In the genomic region with DNA sequence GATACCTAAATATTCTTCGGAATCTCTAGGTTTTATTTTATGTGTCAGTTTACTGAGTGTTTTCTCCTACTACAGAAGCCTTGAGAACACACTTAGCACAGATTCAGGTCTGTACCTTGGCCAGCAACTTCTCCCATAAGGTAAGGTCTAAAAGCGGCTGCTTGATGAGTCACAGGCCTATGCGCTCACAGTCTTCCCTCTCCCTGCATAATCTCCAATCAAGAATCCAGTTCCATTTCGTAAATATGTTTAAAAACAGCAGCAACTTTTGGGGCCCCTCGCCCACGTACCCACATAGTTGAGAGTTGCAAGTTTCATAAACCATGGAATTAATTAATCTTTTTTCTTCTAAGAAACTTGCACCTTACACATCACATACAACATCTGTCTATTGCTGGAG, we compare ENCODE assay signal across 21 mouse cellular contexts.
A peak's percentile ranks its signal among the peaks of the same experiment; 100 is the strongest.
DNase-seq lines count a peak whose midpoint lies in the region; ATAC-seq lines count a peak whose summit lies in the region.
"Had no signal": no experiment of that assay in that cellular context is flagged by ENCODE, and none has a peak within 500 bp of the region (broad histone marks: within the 10 kb centered on the region; RNA-seq: fewer than 3 reads in every experiment).

No protein-coding gene starts in this region.

- intact Hi-C loops in left cerebral cortex, postnatal 14 days (cut with DNase I) = loop anchor here (10.0 kb wide), 1 partner anchor 332 kb away; no protein-coding TSS in a partner anchor

- peak; percentile 95 for ATAC-seq in frontal cortex, adult (ENCODE audit: low TSS enrichment)
- ATAC-seq: forebrain, embryonic 14.5 days; forebrain, postnatal 0 days; hindbrain, embryonic 16.5 days; Patski had no signal

- no peak for DNase-seq in frontal cortex, postnatal 10 days (ENCODE audit: low spot score in 2 of 2)
- DNase-seq in left cerebral cortex, postnatal 14 days (ENCODE audit: low spot score in 2 of 2) = peak; percentile 26 to 43
- no peak for DNase-seq in left cerebral cortex, adult 11 months (ENCODE audit: low spot score)
- DNase-seq in right cerebral cortex, adult 2 months (ENCODE audit: low spot score in 2 of 2) = peak; percentile 48 to 68
- no peak for DNase-seq in right cerebral cortex, postnatal 14 days
- peak; percentile 37 to 47 for DNase-seq in right cerebral cortex, postnatal 36 days (ENCODE audit: low spot score in 2 of 2)
- DNase-seq in spleen, postnatal 36 days (ENCODE audit: low spot score in 2 of 2) = no peak
- DNase-seq: adrenal gland, postnatal 10 days; adrenal gland, postnatal 36 days; cerebellum, adult 11 months; cerebellum, adult 9-11 months; cerebellum, postnatal 25 days; forebrain, postnatal 0 days; gastrocnemius, postnatal 25 days; heart, adult 18-20 months; heart, postnatal 10 days; heart, postnatal 36 days had no signal

Comparison
In these comparisons a context has a peak if more than half of its experiments do, and no peak if none do; other contexts are left out.
1. DNase-seq: peak in left cerebral cortex, postnatal 14 days (2 of 2), right cerebral cortex, adult 2 months (2 of 2) and right cerebral cortex, postnatal 36 days (2 of 2); none in frontal cortex, postnatal 10 days (0 of 2), left cerebral cortex, adult 11 months (single experiment), right cerebral cortex, postnatal 14 days (single experiment) and spleen, postnatal 36 days (0 of 2).